Mouse (Mus musculus) midbrain, postnatal 0 days (tissue): Measurements from ENCODE around the gene Polr3b. TPM values are rescaled to one million over a fixed set of nuclear protein-coding genes. Genes with fewer than 3 reads are reported as not detected.

Experiments
- ATAC-seq: fragments of 200-750 bp; cut with Nextera tagmentation; 2 replicates; pipeline ENCODE4 v1.8.0; 2017; ENCODE audit warnings: moderate number of reproducible peaks, mild to moderate bottlenecking, moderate TSS enrichment, moderate library complexity; ENCODE audit not compliant: low FRiP score
- DNase-seq: peaks from one replicate; pipeline ENCODE4 v3.0.0-alpha.2; 2015; ENCODE audit warnings: low spot score
- H3K27ac ChIP-seq: fragments of 300-500 bp; sonication (generic); 2 replicates; pipeline ENCODE4 v1.5.1; 2014; ENCODE audit warnings: low read depth, mild to moderate bottlenecking, low read length, mixed read lengths
- H3K27me3 ChIP-seq: fragments of 300-500 bp; sonication (generic); 2 replicates; pipeline ENCODE4 v1.6.1; 2014; ENCODE audit warnings: low read length, control low read depth, mixed read lengths; ENCODE audit not compliant: insufficient read depth
- H3K36me3 ChIP-seq: fragments of 300-500 bp; sonication (generic); 2 replicates; pipeline ENCODE4 v1.6.1; 2014; ENCODE audit warnings: low read length, control low read depth, mixed read lengths; ENCODE audit not compliant: insufficient read depth
- H3K4me1 ChIP-seq: fragments of 300-500 bp; sonication (generic); 2 replicates; pipeline ENCODE4 v1.6.1; 2014; ENCODE audit warnings: mild to moderate bottlenecking, control low read depth, antibody characterized with exemption, low read length, mixed read lengths; ENCODE audit not compliant: insufficient read depth
- H3K4me2 ChIP-seq: fragments of 300-500 bp; sonication (generic); 2 replicates; pipeline ENCODE4 v1.6.1; 2014; ENCODE audit warnings: low read depth, mild to moderate bottlenecking, low read length, mixed read lengths; ENCODE audit not compliant: poor library complexity, severe bottlenecking
- H3K4me3 ChIP-seq: fragments of 300-500 bp; sonication (generic); 2 replicates; pipeline ENCODE4 v1.5.1; 2014; ENCODE audit warnings: low read depth, mild to moderate bottlenecking, low read length, moderate library complexity
- H3K9ac ChIP-seq: fragments of 300-500 bp; sonication (generic); replicated peaks from 2 replicates; pipeline ENCODE4 v1.6.1; 2014; ENCODE audit warnings: mild to moderate bottlenecking, low read length, moderate library complexity, mixed read lengths; ENCODE audit not compliant: poor library complexity, severe bottlenecking
- H3K9me3 ChIP-seq: fragments of 300-500 bp; sonication (generic); 2 replicates; pipeline ENCODE4 v1.6.1; 2016; ENCODE audit warnings: low read length, control low read depth
- CTCF ChIP-seq: IDR thresholded peaks from 2 replicates; pipeline ENCODE4 v1.5.1; 2016; ENCODE audit warnings: antibody characterized with exemption, mild to moderate bottlenecking
- WGBS: fragments of 180-500 bp; shearing (Covaris S2); extraction: QIAGEN DNeasy Blood & Tissue Kit; methylation state at CpG from one replicate; pipeline ENCODE4 v1.1.7; 2014; 5-methylcytosine and 5-hydroxymethylcytosine counted together
- polyA plus RNA-seq: library from polyadenylated mRNA; unstranded; fragments of >200 nt; fragmentation: Nextera tagmentation; extraction: Ambion mirVana; gene quantifications from 2 replicates; pipeline ENCODE4 v1.2.1, GENCODE M21; 2015
- total RNA-seq: library from RNA; depleted of rRNA; stranded (reverse); fragments of >200 nt; gene quantifications from 2 replicates; pipeline ENCODE4 v1.2.3, GENCODE M21; 2014; rRNA removed

Polr3b gene
- total RNA-seq (11.0 and 13.4 TPM in 2 replicates), polyA plus RNA-seq (10.2 and 10.5 TPM in 2 replicates)

- peak; percentile 96 for DNase-seq
- TF ChIP-seq CTCF: peak; percentile 38
- Histone ChIP-seq H3K4me3 (peak within 1 kb of the TSS; percentile 56), H3K4me1 (0 out of 2 replicates have a peak, but pooled peaks cover 5% of the 10 kb centered on the region), H3K9ac (peak within 1 kb of the TSS; percentile 48), H3K36me3 (no peaks in the 10 kb centered on the region), H3K27me3 (no peaks in the 10 kb centered on the region), H3K27ac (peak within 1 kb of the TSS; percentile 79), H3K4me2 (peak within 1 kb of the TSS; percentile 74), H3K9me3 (no peaks in the 10 kb centered on the region)
- peak; percentile 98 for ATAC-seq
- 7% methylated on average over 53 of the region's 53 CpGs for WGBS
These were observed at the start of gene Polr3b for GRCm38 (mm10) chr10:84621826-84622790. Gene Polr3b, plus strand, starts transcription at chr10:84622292.

GRCm38 (mm10) chr10:84573671-84574420, 48.2 kb upstream of the Polr3b start:
- DNase-seq: no peak
- 59% methylated on average over 5 of the region's 5 CpGs for WGBS
- no peak overlapping the region for H3K27ac ChIP-seq
- H3K4me1 ChIP-seq: no peaks in the 10 kb centered on the region
- TF ChIP-seq CTCF: no peak
- no peak overlapping the region for H3K4me3 ChIP-seq
- no peaks in the 10 kb centered on the region for H3K9me3 ChIP-seq
- H3K9ac ChIP-seq: no peak overlapping the region
- no peak overlapping the region for H3K4me2 ChIP-seq
- no peaks in the 10 kb centered on the region for H3K27me3 ChIP-seq
- H3K36me3 ChIP-seq: no peaks in the 10 kb centered on the region
- no peak for ATAC-seq

- WGBS: under 1% methylated on average over 14 of the region's 14 CpGs
- H3K4me3 ChIP-seq: peak overlapping the region; percentile 80
- no peaks in the 10 kb centered on the region for H3K4me1 ChIP-seq
- no peaks in the 10 kb centered on the region for H3K9me3 ChIP-seq
- DNase-seq (peak; percentile 90), ATAC-seq (peak; percentile 85)
- H3K36me3 ChIP-seq: no peaks in the 10 kb centered on the region
- no peaks in the 10 kb centered on the region for H3K27me3 ChIP-seq
- peak overlapping the region; percentile 58; the same call in 1 of the 2 replicates for H3K9ac ChIP-seq
- H3K27ac ChIP-seq: no peak overlapping the region
- H3K4me2 ChIP-seq: peak overlapping the region; percentile 91
- no peak for TF ChIP-seq CTCF
These were observed 46.1 kb upstream of the Polr3b start for GRCm38 (mm10) chr10:84576029-84576394.

- Histone ChIP-seq H3K4me1 (no peaks in the 10 kb centered on the region), H3K4me2 (peak within 1 kb of the TSS; percentile 91), H3K27ac (peak within 1 kb of the TSS; percentile 48; the same call in 1 of the 2 replicates), H3K9ac (peak within 1 kb of the TSS; percentile 58), H3K27me3 (no peaks in the 10 kb centered on the region), H3K4me3 (peak within 1 kb of the TSS; percentile 80), H3K36me3 (no peaks in the 10 kb centered on the region), H3K9me3 (no peaks in the 10 kb centered on the region)
- TF ChIP-seq CTCF: peak; percentile 30; the same call in 1 of the 2 replicates
- ATAC-seq (peak; percentile 97), DNase-seq (peak; percentile 97)
- under 1% methylated on average over 46 of the region's 46 CpGs for WGBS
These were observed 45.6 kb upstream of the Polr3b start, which contains the start of gene Tcp11l2 for GRCm38 (mm10) chr10:84576395-84577070. Gene Tcp11l2, plus strand, starts transcription at chr10:84576626.

GRCm38 (mm10) chr10:84577071-84577727, 44.9 kb upstream of the Polr3b start:
- peak overlapping the region; percentile 48; the same call in 1 of the 2 replicates for H3K27ac ChIP-seq
- peak overlapping the region; percentile 58 for H3K9ac ChIP-seq
- H3K9me3 ChIP-seq: no peaks in the 10 kb centered on the region
- peak overlapping the region; percentile 91 for H3K4me2 ChIP-seq
- H3K27me3 ChIP-seq: no peaks in the 10 kb centered on the region
- TF ChIP-seq CTCF: no peak
- H3K4me1 ChIP-seq: no peaks in the 10 kb centered on the region
- DNase-seq (peak; percentile 38), ATAC-seq (peak; percentile 58)
- 3% methylated on average over 38 of the region's 38 CpGs for WGBS
- peak overlapping the region; percentile 80 for H3K4me3 ChIP-seq
- no peaks in the 10 kb centered on the region for H3K36me3 ChIP-seq
